Mouse (Mus musculus) lung, postnatal 25 days (tissue): ENCODE measurements around the gene Spn.
"Not testable (repeated sequence)": the region's sequence is repeated elsewhere in the genome, so short reads cannot be mapped to it uniquely, and the experiment has no call there.

Source experiments
- DNase-seq: peaks from one replicate; pipeline ENCODE4 v3.0.0; 2022; ENCODE audit warnings: low spot score

Gene Spn

GRCm38 (mm10) chr7:127105551-127105950, 32.1 kb downstream of the Spn start:
- no peak for DNase-seq

GRCm38 (mm10) chr7:127104560-127105332, 32.9 kb downstream of the Spn start:
- DNase-seq, result peak; percentile 86

- no peak for DNase-seq
Observed at GRCm38 (mm10) chr7:127103960-127104359, 33.7 kb downstream of the Spn start.

- DNase-seq, result no peak
Observed at GRCm38 (mm10) chr7:127102148-127102547, 35.5 kb downstream of the Spn start.

GRCm38 (mm10) chr7:127101451-127102016, 36.1 kb downstream of the Spn start:
- no peak for DNase-seq

- DNase-seq, result no peak
Observed at GRCm38 (mm10) chr7:127099528-127099927, 38.1 kb downstream of the Spn start.

- DNase-seq, result no peak
Observed at GRCm38 (mm10) chr7:127098950-127099349, 38.7 kb downstream of the Spn start.

GRCm38 (mm10) chr7:127098521-127098920, 39.1 kb downstream of the Spn start:
- no peak for DNase-seq

GRCm38 (mm10) chr7:127096456-127096855, 41.2 kb downstream of the Spn start:
- no peak for DNase-seq

- no peak for DNase-seq
Observed at GRCm38 (mm10) chr7:127093914-127094313, 43.7 kb downstream of the Spn start.

- peak; percentile 92 for DNase-seq
Observed at GRCm38 (mm10) chr7:127091114-127091896, 46.3 kb downstream of the Spn start, which contains the start of gene AI467606. Gene AI467606 (plus strand): TSS chr7:127091359.

- no peak for DNase-seq
Observed at GRCm38 (mm10) chr7:127090154-127091113, 47.2 kb downstream of the Spn start.

GRCm38 (mm10) chr7:127088901-127089845, 48.5 kb downstream of the Spn start:
- DNase-seq, result peak; percentile 38

GRCm38 (mm10) chr7:127088083-127088482, 49.5 kb downstream of the Spn start:
- DNase-seq, result no peak

GRCm38 (mm10) chr7:127087278-127088010, 50.2 kb downstream of the Spn start, which contains the start of gene Zg16:
Gene Zg16 (minus strand): TSS chr7:127087328.
- DNase-seq, result not testable (repeated sequence)

GRCm38 (mm10) chr7:127085751-127086150, 51.9 kb downstream of the Spn start:
- DNase-seq, result not testable (repeated sequence)

GRCm38 (mm10) chr7:127084794-127085193, 52.8 kb downstream of the Spn start:
- no peak for DNase-seq

GRCm38 (mm10) chr7:127083689-127084088, 53.9 kb downstream of the Spn start:
- no peak for DNase-seq

- DNase-seq, result no peak
Observed at GRCm38 (mm10) chr7:127082995-127083394, 54.6 kb downstream of the Spn start.

GRCm38 (mm10) chr7:127082271-127082670, 55.4 kb downstream of the Spn start:
- DNase-seq, result no peak
